Mouse (Mus musculus) neural tube, embryonic 15.5 days (tissue): ENCODE measurements around the gene Lypd9. TPM values are rescaled to one million over a fixed set of nuclear protein-coding genes. Genes with fewer than 3 reads are reported as not detected.

Experiments
- ATAC-seq: fragments of 200-750 bp; cut with Nextera tagmentation; 2 replicates; pipeline ENCODE4 v1.8.0; 2017; ENCODE audit warnings: mild to moderate bottlenecking, moderate TSS enrichment, moderate library complexity; ENCODE audit not compliant: low FRiP score
- H3K27ac ChIP-seq: fragments of 300-500 bp; sonication (generic); replicated peaks from 2 replicates; pipeline ENCODE4 v1.5.1; 2015; ENCODE audit warnings: mild to moderate bottlenecking, inconsistent platforms
- H3K27me3 ChIP-seq: fragments of 300-500 bp; sonication (generic); replicated peaks from 2 replicates; pipeline ENCODE4 v1.6.1; 2015; ENCODE audit warnings: inconsistent platforms
- H3K36me3 ChIP-seq: fragments of 300-500 bp; sonication (generic); 2 replicates; pipeline ENCODE4 v1.6.1; 2015; ENCODE audit warnings: inconsistent platforms
- H3K4me1 ChIP-seq: fragments of 300-500 bp; sonication (generic); 2 replicates; pipeline ENCODE4 v1.6.1; 2015; ENCODE audit warnings: inconsistent platforms
- H3K4me2 ChIP-seq: fragments of 300-500 bp; sonication (generic); 2 replicates; pipeline ENCODE4 v1.6.1; 2015; ENCODE audit warnings: inconsistent platforms, mild to moderate bottlenecking, moderate library complexity
- H3K4me3 ChIP-seq: fragments of 300-500 bp; sonication (generic); replicated peaks from 2 replicates; pipeline ENCODE4 v1.5.1; 2015; ENCODE audit warnings: mild to moderate bottlenecking, inconsistent platforms
- H3K9ac ChIP-seq: fragments of 300-500 bp; sonication (generic); replicated peaks from 2 replicates; pipeline ENCODE4 v1.6.1; 2015; ENCODE audit warnings: mild to moderate bottlenecking, inconsistent platforms
- H3K9me3 ChIP-seq: fragments of 300-500 bp; sonication (generic); replicated peaks from 2 replicates; pipeline ENCODE4 v1.6.1; 2016; ENCODE audit warnings: inconsistent platforms
- WGBS: fragments of 180-500 bp; shearing (Covaris S2); methylation state at CpG from one replicate; pipeline ENCODE4 v1.1.7; 2015; ENCODE audit warnings: mixed read lengths; 5-methylcytosine and 5-hydroxymethylcytosine counted together
- polyA plus RNA-seq: library from polyadenylated mRNA; unstranded; fragments of >200 nt; fragmentation: Nextera tagmentation; extraction: Ambion mirVana; gene quantifications from 2 replicates; pipeline ENCODE4 v1.2.1, GENCODE M21; 2015

Lypd9 gene
- polyA plus RNA-seq, 1 experiment from 2014 or later, result not detected

GRCm38 (mm10) chr11:58400655-58401054 is 52.1 kb downstream of the Lypd9 start:
- Histone ChIP-seq H3K4me3 (no peak overlapping the region), H3K27ac (no peak overlapping the region; the same call in 1 of the 2 replicates), H3K9ac (no peak overlapping the region), H3K4me1 (peaks cover 14% of the 10 kb centered on the region), H3K4me2 (peak overlapping the region; percentile 26; the same call in 1 of the 2 replicates), H3K27me3 (no peaks in the 10 kb centered on the region), H3K9me3 (no peaks in the 10 kb centered on the region), H3K36me3 (no peaks in the 10 kb centered on the region)
- peak; percentile 61 for ATAC-seq
- 40% methylated on average over 5 of the region's 5 CpGs for WGBS

DNA sequence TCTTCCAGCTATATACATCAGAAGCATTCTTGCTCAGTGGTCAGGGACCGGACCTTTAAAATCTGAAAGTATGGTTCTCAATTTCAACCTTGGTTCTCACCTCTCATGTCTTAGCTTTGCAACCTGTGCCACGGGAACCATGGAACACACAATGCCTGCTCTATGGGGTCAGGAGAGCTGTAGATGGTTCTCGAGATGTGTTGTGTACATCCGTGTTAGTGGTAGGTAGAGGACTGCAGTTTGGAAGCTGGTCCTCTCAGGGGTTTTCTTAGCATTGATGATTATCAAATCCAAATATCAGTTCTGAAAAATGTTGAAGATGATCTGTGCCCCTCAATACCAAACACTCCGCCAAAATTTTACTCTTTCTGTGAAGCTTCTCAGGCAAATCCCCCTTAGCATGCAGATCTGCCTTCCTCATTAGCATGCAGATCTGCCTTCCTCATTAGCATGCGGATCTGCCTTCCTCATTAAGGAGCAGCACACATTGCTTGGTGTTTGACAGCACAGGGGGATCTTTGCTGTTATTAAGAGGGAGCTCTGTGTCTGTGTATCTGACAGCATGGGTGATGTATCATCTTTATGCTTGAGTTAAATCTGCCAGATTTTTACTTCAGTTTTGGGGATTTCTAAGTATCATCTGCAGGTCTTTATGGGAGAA is 52.6 kb downstream of the Lypd9 start:
- H3K4me2 ChIP-seq, result peak overlapping the region; percentile 26
- WGBS, result 43% methylated on average over 6 of the region's 6 CpGs
- H3K36me3 ChIP-seq, result no peaks in the 10 kb centered on the region
- no peaks in the 10 kb centered on the region for H3K27me3 ChIP-seq
- ATAC-seq, result peak; percentile 88
- H3K9me3 ChIP-seq, result no peaks in the 10 kb centered on the region
- H3K4me1 ChIP-seq, result peaks cover 14% of the 10 kb centered on the region
- no peak overlapping the region for H3K9ac ChIP-seq
- H3K27ac ChIP-seq, result peak overlapping the region; percentile 25; the same call in 1 of the 2 replicates
- H3K4me3 ChIP-seq, result no peak overlapping the region

Other genes starting within 250 kb of the Lypd9 start
- gene 4930438A08Rik, start 178.1 kb downstream of the Lypd9 start, polyA plus RNA-seq, result not detected in 2 replicates
- 31.5 and 33.3 TPM in 2 replicates for gene Zfp692, start 145.9 kb downstream of the Lypd9 start, polyA plus RNA-seq
- gene Zfp672, start 122.6 kb downstream of the Lypd9 start, polyA plus RNA-seq, result 37.9 and 44.8 TPM in 2 replicates
- 47.1 and 47.7 TPM in 2 replicates for gene Sh3bp5l, start 122.2 kb downstream of the Lypd9 start, polyA plus RNA-seq
- 0.37 and 19.8 TPM in 2 replicates for gene Lypd8, start 73.9 kb downstream of the Lypd9 start, polyA plus RNA-seq
- gene 1810065E05Rik, start 31.8 kb downstream of the Lypd9 start, polyA plus RNA-seq, result not detected in 2 replicates
- not detected in 2 replicates for gene Gm12253, start 20.4 kb downstream of the Lypd9 start, polyA plus RNA-seq
- not detected in 2 replicates for gene Olfr30, start 9.3 kb upstream of the Lypd9 start, polyA plus RNA-seq
- gene Olfr332, start 39.6 kb upstream of the Lypd9 start, polyA plus RNA-seq, result not detected in 2 replicates
- not detected in 2 replicates for gene Olfr331, start 49.6 kb upstream of the Lypd9 start, polyA plus RNA-seq
- 0.15 and 0.20 TPM in 2 replicates for gene Olfr330, start 81.9 kb upstream of the Lypd9 start, polyA plus RNA-seq
- gene Olfr329-ps, start 93.5 kb upstream of the Lypd9 start, polyA plus RNA-seq, result 0.09 TPM in 1 of 2 replicates, not detected in the other
- gene Olfr328, start 102.7 kb upstream of the Lypd9 start, polyA plus RNA-seq, result 0.06 and 0.10 TPM in 2 replicates
- 0.19 TPM in 1 of 2 replicates, not detected in the other for gene Olfr224, start 117.6 kb upstream of the Lypd9 start, polyA plus RNA-seq
- not detected in 2 replicates for gene Olfr325, start 124.8 kb upstream of the Lypd9 start, polyA plus RNA-seq
- 0.05 and 0.12 TPM in 2 replicates for gene Olfr324, start 142.2 kb upstream of the Lypd9 start, polyA plus RNA-seq
- gene 2210407C18Rik, start 163.2 kb upstream of the Lypd9 start, polyA plus RNA-seq, result not detected in 2 replicates
- not detected in 2 replicates for gene Olfr323, start 177.6 kb upstream of the Lypd9 start, polyA plus RNA-seq
- 0.19 and 0.29 TPM in 2 replicates for gene Trim58, start 187.5 kb upstream of the Lypd9 start, polyA plus RNA-seq
- not detected in 2 replicates for gene Olfr322, start 205.9 kb upstream of the Lypd9 start, polyA plus RNA-seq
- gene Olfr320, start 228.2 kb upstream of the Lypd9 start, polyA plus RNA-seq, result not detected in 2 replicates
- gene Olfr319, start 246.2 kb upstream of the Lypd9 start, polyA plus RNA-seq, result not detected in 2 replicates